Mouse (Mus musculus) G1E (cell line): ENCODE data around the gene Fam198a.

Source experiments
- CTCF ChIP-seq: IDR thresholded peaks from 2 replicates; pipeline ENCODE4 v1.5.1; 2012; ENCODE audit warnings: low read depth, low read length, inconsistent platforms, mixed read lengths
- GATA1 ChIP-seq: IDR thresholded peaks from 2 replicates; pipeline ENCODE4 v1.6.1; 2012; ENCODE audit warnings: borderline replicate concordance, low read length, inconsistent platforms, mixed read lengths
- GATA2 ChIP-seq: IDR thresholded peaks from 2 replicates; pipeline ENCODE4 v1.6.1; 2012; ENCODE audit warnings: low read depth, low read length, inconsistent platforms, borderline replicate concordance
- POLR2AphosphoS5 ChIP-seq: IDR thresholded peaks from 2 replicates; pipeline ENCODE4 v1.6.1; 2012; ENCODE audit warnings: low read depth, low read length, inconsistent platforms; ENCODE audit not compliant: insufficient replicate concordance
- TAL1 ChIP-seq: conservative IDR thresholded peaks from 2 replicates; pipeline ENCODE4 v1.6.1; 2012; ENCODE audit warnings: low read depth, low read length, inconsistent platforms, mixed read lengths

DNA sequence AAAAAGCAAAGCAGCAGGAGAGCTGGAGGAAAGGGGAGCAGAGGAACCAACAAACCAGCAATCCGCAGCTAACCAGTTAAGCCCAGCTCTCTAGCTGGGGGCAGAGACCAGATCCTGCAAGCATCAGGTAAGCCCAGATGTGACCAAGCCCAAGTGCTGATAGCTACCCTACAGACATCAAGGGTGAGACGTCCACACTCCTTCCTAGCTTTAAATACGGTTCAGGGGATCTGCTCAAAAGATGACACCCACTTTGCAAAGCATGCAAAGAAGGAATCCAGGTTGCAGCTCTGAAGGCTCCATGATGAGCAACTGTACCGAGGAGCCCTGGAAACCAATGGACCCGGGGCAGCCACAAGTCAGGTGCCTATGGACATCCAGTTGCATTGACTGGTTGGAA is 44.3 kb upstream of the Fam198a start:
- TF ChIP-seq POLR2AphosphoS5 = no peak
- no peak for TF ChIP-seq CTCF
- no peak for TF ChIP-seq GATA2
- no peak for TF ChIP-seq TAL1
- TF ChIP-seq GATA1 = no peak
